Mouse (Mus musculus): Measurements from ENCODE around the gene Txlna.

Txlna gene

GRCm38 (mm10) chr4:129640638-129641467 lies at the start of gene Txlna:
Gene Txlna, minus strand, starts transcription at chr4:129641065.
- DNase-seq (ENCODE audit: low spot score in 2 of 2), result peak; percentile 93 to 95

- DNase-seq (ENCODE audit: low spot score in 2 of 2), result no peak
These were observed 43.7 kb upstream of the Txlna start for GRCm38 (mm10) chr4:129684531-129684930.

GRCm38 (mm10) chr4:129683901-129684493 lies 43.1 kb upstream of the Txlna start:
- DNase-seq (ENCODE audit: low spot score in 2 of 2), result no peak

- DNase-seq (ENCODE audit: low spot score in 2 of 2), result no peak
These were observed 41.0 kb upstream of the Txlna start for GRCm38 (mm10) chr4:129681837-129682236.

- no peak for DNase-seq (ENCODE audit: low spot score in 2 of 2)
These were observed 32.1 kb upstream of the Txlna start for GRCm38 (mm10) chr4:129672878-129673449.

GRCm38 (mm10) chr4:129672083-129672877 lies 31.4 kb upstream of the Txlna start, which contains the start of gene Kpna6:
Gene Kpna6, minus strand, starts transcription at chr4:129672767.
- DNase-seq (ENCODE audit: low spot score in 2 of 2), result peak; percentile 76 to 87

GRCm38 (mm10) chr4:129671491-129672082 lies 30.7 kb upstream of the Txlna start:
- peak in 1 of 2 experiments; percentile 31 for DNase-seq (ENCODE audit: low spot score in 2 of 2)

GRCm38 (mm10) chr4:129662255-129662813 lies 21.5 kb upstream of the Txlna start:
- DNase-seq (ENCODE audit: low spot score in 2 of 2), result no peak

- DNase-seq (ENCODE audit: low spot score in 2 of 2), result no peak
These were observed 20.7 kb upstream of the Txlna start for GRCm38 (mm10) chr4:129661584-129661983.

- no peak for DNase-seq (ENCODE audit: low spot score in 2 of 2)
These were observed 13.9 kb upstream of the Txlna start for GRCm38 (mm10) chr4:129654770-129655169.

GRCm38 (mm10) chr4:129650359-129650758 lies 9.5 kb upstream of the Txlna start:
- no peak for DNase-seq (ENCODE audit: low spot score in 2 of 2)

- no peak for DNase-seq (ENCODE audit: low spot score in 2 of 2)
These were observed 7.8 kb upstream of the Txlna start for GRCm38 (mm10) chr4:129648656-129649055.

- no peak for DNase-seq (ENCODE audit: low spot score in 2 of 2)
These were observed 4.3 kb upstream of the Txlna start for GRCm38 (mm10) chr4:129645204-129645603.

GRCm38 (mm10) chr4:129641756-129642155 lies 891 bp upstream of the Txlna start:
- no peak for DNase-seq (ENCODE audit: low spot score in 2 of 2)

- peak in 1 of 2 experiments; percentile 42 for DNase-seq (ENCODE audit: low spot score in 2 of 2)
These were observed 696 bp downstream of the Txlna start for GRCm38 (mm10) chr4:129640101-129640637.

- no peak for DNase-seq (ENCODE audit: low spot score in 2 of 2)
These were observed 1.6 kb downstream of the Txlna start for GRCm38 (mm10) chr4:129639221-129639620.

GRCm38 (mm10) chr4:129633852-129634251 lies 7.0 kb downstream of the Txlna start:
- no peak for DNase-seq (ENCODE audit: low spot score in 2 of 2)

- no peak for DNase-seq (ENCODE audit: low spot score in 2 of 2)
These were observed 9.0 kb downstream of the Txlna start for GRCm38 (mm10) chr4:129631867-129632266.

- no peak for DNase-seq (ENCODE audit: low spot score in 2 of 2)
These were observed 9.9 kb downstream of the Txlna start for GRCm38 (mm10) chr4:129630944-129631343.

- DNase-seq (ENCODE audit: low spot score in 2 of 2), result no peak
These were observed 14.8 kb downstream of the Txlna start for GRCm38 (mm10) chr4:129626035-129626434.

GRCm38 (mm10) chr4:129625496-129625895 lies 15.4 kb downstream of the Txlna start:
- DNase-seq (ENCODE audit: low spot score in 2 of 2), result no peak
